Mouse (Mus musculus) spleen, adult 10 weeks (tissue): Measurements from ENCODE around the gene Irak1. TPM values are rescaled to one million over a fixed set of nuclear protein-coding genes. Genes with fewer than 3 reads are reported as not detected.

Experiments used
- polyA plus RNA-seq: library from polyadenylated mRNA; stranded (reverse); fragments of 350-450 nt; fragmentation: Illumina TruSeq; extraction: RNeasy Lipid Tissue Mini Kit (QIAGEN cat#74804); gene quantifications from one replicate; pipeline ENCODE4 v1.2.3, GENCODE M21; 2015; ENCODE audit warnings: low replicate concordance; ENCODE audit not compliant: insufficient read depth

Irak1 gene
- polyA plus RNA-seq, result 130 TPM

GRCm38 (mm10) chrX:74023188-74024049 lies at the start of gene Irak1:
TSS of gene Irak1 (minus strand) at chrX:74023918.

GRCm38 (mm10) chrX:73966248-73967176 lies 57.2 kb downstream of the Irak1 start, which contains the start of gene Hcfc1:
TSS of gene Hcfc1 (minus strand) at chrX:73966357.

Other genes with a start within 250 kb of the Irak1 start
- 65.4 TPM for gene Srpk3, start 249.5 kb downstream of the Irak1 start, polyA plus RNA-seq
- 132 TPM for gene Idh3g, start 237.0 kb downstream of the Irak1 start, polyA plus RNA-seq
- gene Ssr4, start 236.9 kb downstream of the Irak1 start, polyA plus RNA-seq, result 171 TPM
- gene Pdzd4, start 198.9 kb downstream of the Irak1 start, polyA plus RNA-seq, result 2.9 TPM
- gene Avpr2, start 131.8 kb downstream of the Irak1 start, polyA plus RNA-seq, result not detected
- gene L1cam, start 127.8 kb downstream of the Irak1 start, polyA plus RNA-seq, result 9.2 TPM
- gene Arhgap4, start 102.0 kb downstream of the Irak1 start, polyA plus RNA-seq, result 171 TPM
- gene Naa10, start 102.0 kb downstream of the Irak1 start, polyA plus RNA-seq, result 54.0 TPM
- gene Renbp, start 93.1 kb downstream of the Irak1 start, polyA plus RNA-seq, result 19.0 TPM
- gene Hcfc1, start 57.6 kb downstream of the Irak1 start, polyA plus RNA-seq, result 76.2 TPM
- gene Opn1mw, start 103.5 kb upstream of the Irak1 start, polyA plus RNA-seq, result not detected
- gene Mecp2, start 111.4 kb upstream of the Irak1 start, polyA plus RNA-seq, result 30.4 TPM
- not detected for gene Tex28, start 143.9 kb upstream of the Irak1 start, polyA plus RNA-seq
- 0.51 TPM for gene Tktl1, start 153.3 kb upstream of the Irak1 start, polyA plus RNA-seq
- 425 TPM for gene Flna, start 225.9 kb upstream of the Irak1 start, polyA plus RNA-seq
- gene Emd, start 230.8 kb upstream of the Irak1 start, polyA plus RNA-seq, result 76.9 TPM
- 3,240 TPM for gene Rpl10, start 246.9 kb upstream of the Irak1 start, polyA plus RNA-seq